Mouse (Mus musculus) neutrophil, adult 5-6 weeks (primary cell): ENCODE results near the gene Rab22a. TPM values are rescaled to one million over a fixed set of nuclear protein-coding genes. Genes with fewer than 3 reads are reported as not detected.
"Not testable (repeated sequence)": the region's sequence is repeated elsewhere in the genome, so short reads cannot be mapped to it uniquely, and the experiment has no call there.

Experiments used
- ATAC-seq: fragments of 151-379, 151-347 bp; 2 replicates; pipeline ENCODE4 v1.8.0; 2017; ENCODE audit warnings: mild to moderate bottlenecking, moderate TSS enrichment; ENCODE audit not compliant: insufficient number of reproducible peaks, poor library complexity, low FRiP score, severe bottlenecking; ENCODE audit errors: extremely low read depth
- total RNA-seq: library from RNA; stranded (forward); fragments of 200-1000 nt; gene quantifications from 2 replicates; pipeline ENCODE4 v1.2.3, GENCODE M21; 2017

The Rab22a gene
- total RNA-seq, 1 experiment from 2014 or later = 15.5 TPM

GRCm38 (mm10) chr2:173707626-173708025, 48.1 kb downstream of the Rab22a start:
- ATAC-seq = peak; percentile 33; the same call in 1 of the 2 replicates

DNA sequence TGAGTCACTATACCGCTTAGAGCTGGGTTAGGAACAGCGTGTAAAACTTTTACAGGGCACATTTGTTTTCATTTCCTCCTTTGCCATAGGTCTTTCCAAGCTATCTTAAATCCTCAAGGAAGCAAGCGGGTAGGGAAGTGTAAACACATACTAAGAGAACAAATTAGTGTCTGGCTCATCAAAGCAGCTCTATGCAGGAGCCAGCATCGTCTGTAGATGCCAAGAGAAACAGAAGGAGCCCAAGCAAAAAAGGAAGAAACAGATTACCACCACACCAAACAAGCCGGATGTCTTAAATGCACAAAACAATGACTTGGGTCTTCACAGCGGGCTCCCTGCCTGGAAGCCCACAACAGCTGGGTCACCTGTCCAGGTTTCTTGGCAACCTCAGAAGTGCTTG, 50.6 kb downstream of the Rab22a start:
- ATAC-seq = no peak

DNA sequence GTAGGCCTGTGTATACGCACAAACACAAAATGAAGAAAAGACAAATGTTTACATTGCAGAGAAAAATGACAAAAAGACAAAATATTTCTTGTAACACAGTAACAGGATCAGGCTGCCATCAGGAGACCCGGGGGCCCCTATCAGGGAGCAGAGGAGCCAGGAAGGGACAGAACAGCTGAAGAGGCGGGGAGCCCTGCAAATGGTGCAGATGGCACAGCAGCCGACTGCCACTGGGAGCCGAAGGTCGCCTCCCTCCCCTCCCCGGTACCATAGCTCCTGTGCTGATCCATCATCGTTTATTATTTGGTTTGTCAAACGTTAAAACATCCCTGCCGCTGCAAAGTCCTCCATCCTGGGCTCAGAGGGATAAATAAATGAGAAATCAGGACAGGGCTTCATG, 53.1 kb downstream of the Rab22a start:
- no peak for ATAC-seq

DNA sequence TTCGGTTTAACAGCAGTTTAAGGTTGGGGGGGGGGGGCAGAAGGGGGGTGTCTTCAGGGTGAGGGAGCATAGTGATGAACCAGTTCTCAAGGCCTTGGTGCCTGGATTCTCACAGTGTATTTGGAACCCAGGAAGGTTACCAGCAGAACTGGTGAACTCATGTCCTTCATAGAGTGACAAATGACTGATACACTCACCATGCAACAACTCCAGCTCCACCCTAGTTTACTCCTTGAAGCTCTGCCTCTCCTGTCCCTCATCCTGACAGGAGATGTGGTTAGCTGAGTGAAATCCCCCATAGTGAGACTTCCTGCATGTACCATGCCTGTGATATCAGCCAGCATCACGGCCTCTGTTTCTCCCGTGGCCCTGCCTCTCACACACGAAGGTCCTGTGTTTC, 53.7 kb downstream of the Rab22a start:
- no peak for ATAC-seq

- ATAC-seq = no peak
Measured at GRCm38 (mm10) chr2:173714620-173715218, 55.2 kb downstream of the Rab22a start.

DNA sequence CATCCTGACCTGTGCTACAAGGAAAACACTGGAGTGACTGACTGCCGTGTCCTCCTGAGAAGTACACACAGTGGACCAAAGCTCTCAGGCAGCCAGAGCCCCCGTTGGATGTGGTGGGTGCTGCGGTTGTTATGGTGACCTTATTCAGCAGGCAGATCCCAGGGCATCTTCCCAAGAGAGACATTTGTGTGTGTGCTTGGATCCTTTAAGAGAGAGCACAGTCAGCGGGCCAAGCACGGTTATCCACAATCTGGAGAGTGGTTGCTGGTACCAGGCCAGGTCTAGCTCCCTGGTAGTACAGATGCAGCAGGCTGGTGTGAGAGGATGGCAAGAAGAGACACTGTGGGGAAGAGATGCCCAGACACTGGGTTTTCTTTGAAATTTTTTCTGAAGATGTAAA, 57.4 kb downstream of the Rab22a start:
- no peak for ATAC-seq

DNA sequence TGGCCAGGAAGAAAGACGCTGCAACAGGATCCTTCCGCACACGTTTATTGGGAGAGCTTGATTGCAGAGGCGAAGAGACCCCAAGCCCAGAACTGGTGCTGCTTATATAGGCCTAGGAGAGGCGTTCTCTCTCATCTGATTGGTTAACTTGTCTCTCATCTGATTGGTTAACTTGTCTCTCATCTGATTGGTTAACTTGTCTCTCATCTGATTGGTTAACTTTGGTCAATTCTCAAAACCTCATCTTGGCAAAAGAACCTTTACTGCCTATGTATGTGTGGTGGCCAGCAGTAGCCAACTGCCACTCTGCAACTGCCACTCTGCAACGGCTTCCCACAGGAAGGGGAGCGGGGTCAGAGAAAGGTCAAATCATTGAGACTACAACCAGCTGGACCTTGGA, 59.6 kb downstream of the Rab22a start, which contains the start of gene 1700010B08Rik:
Gene 1700010B08Rik, plus strand, starts transcription at position 301 of the 400 bp plus-strand sequence.
- ATAC-seq = not testable (repeated sequence)

DNA sequence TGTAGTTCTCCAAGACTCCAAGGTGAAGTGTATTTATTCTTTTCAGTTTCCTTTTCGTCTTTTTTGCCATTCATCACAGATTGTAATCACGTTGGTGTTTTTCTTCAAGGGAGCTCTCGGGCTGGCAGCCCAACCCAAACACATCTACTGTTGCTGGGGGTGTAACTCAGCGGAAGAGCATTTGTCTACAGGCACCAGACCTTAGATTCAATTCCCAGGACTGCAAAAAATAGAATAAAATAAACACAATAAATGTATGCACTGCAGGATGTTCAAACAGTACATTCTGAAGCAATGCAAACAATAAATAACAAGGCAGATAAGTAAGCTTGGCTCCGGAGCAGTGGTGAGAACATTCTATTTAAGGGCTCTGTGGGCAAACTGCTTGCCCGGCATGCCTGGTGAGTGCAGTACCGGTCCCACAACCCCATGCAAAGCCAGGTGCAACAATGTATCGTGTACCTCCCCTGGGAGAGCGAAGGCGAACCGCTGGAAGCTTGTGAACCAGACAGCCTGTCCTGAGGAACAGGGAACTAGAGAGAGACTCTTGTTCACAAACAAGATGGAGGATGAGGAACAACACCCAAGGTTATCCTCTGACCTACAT, 62.8 kb downstream of the Rab22a start:
- ATAC-seq = no peak

GRCm38 (mm10) chr2:173724382-173724781, 64.8 kb downstream of the Rab22a start:
- ATAC-seq = no peak

DNA sequence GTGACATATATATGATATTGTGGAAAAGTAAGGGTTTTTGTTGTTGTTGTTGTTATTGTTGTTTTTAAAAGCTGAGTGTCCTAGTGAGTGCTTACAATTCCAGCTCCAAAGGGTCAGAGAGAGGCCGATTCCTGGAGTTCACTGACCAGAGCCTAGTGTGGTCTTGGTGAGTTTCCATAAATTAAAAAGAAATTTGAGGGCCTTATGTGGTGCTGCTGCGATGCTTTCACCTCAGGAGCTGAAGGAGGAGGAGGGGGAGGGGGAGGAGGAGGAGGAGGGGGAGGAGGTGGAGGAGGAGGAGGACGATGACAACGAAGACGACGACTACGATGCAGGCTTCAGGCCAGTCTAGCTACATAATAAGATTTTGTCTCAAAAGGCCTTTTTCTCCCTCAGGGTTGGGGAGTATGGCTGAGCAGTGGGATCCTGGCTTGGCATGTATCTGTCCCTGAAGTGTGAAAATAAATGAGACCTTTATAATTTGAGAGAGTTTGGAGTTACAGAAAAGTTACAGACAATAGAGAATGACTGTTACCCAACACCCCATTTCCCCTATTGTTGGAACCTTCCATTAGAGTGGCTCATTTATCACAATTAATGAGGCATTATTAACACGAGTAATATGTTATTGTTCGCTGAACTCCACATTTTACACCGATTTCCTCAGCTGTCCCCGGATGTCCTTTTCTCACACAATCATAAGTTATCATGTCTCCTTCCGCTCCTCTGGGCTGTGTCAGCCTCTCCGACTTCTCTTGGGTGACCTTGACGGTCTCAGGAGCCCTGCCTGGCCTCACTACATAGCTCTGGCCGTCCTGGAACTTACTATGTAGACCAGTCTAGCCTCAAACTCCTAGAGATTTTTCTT, 65.6 kb downstream of the Rab22a start:
- no peak for ATAC-seq

- no peak for ATAC-seq
Measured at GRCm38 (mm10) chr2:173725819-173726218, 66.3 kb downstream of the Rab22a start.

DNA sequence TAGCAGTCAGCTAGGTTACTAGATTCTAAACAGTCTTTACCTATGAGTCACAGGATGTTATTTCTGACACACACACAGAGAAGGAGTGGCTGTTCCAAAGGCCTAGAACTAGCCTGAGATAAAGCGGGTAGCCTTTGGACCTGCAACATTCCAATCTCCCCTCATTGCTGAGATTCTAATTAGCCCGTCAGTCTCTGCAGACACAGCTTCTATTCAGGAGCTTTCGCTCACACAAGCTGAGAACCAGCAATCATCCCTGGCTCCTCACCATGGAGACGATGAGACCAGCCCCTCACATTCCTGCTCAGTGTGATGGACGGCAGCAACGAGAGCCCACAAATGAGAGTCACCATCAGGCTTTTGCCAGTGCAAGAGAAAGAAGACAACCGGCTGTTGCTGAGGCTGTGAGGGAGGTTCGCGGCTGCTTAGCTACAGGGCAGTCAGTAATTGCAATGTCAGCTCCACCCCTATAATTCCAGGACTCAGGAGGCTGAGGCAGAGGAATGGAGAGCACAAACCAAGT, 70.9 kb downstream of the Rab22a start:
- no peak for ATAC-seq

GRCm38 (mm10) chr2:173734426-173734825, 74.9 kb downstream of the Rab22a start:
- no peak for ATAC-seq

GRCm38 (mm10) chr2:173737222-173737989, 77.8 kb downstream of the Rab22a start, which contains the start of gene Vapb:
Gene Vapb, plus strand, starts transcription at chr2:173737511.
- ATAC-seq = peak; percentile 94

GRCm38 (mm10) chr2:173738232-173738631, 78.7 kb downstream of the Rab22a start:
- ATAC-seq = no peak

DNA sequence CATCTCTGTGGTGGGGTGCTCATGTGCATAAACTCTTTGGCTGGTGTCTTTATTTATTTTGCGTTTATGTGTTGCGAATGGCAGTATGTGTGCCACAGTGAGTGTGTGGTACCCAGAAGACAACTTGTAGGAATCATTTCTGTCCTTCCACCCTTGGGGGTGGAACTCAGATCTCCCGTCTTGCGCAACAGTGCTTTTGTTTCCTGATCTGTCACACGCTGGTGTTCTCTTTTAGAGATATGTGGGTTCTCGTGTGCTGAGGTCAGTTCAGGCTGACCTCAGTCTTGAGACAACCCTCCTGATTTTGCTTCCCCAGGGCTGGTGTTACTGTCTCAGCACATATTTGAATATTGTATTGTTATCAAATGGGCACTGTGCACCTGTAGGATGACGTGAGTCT, 79.5 kb downstream of the Rab22a start:
- no peak for ATAC-seq

GRCm38 (mm10) chr2:173742090-173742489, 82.5 kb downstream of the Rab22a start:
- ATAC-seq = no peak

GRCm38 (mm10) chr2:173742744-173743143, 83.2 kb downstream of the Rab22a start:
- ATAC-seq = no peak
